Mouse (Mus musculus) heart, embryonic 16.5 days (tissue): ENCODE results near the gene Nrn1l. TPM values are rescaled to one million over a fixed set of nuclear protein-coding genes. Genes with fewer than 3 reads are reported as not detected.

Experiments used
- ATAC-seq: fragments of 200-750 bp; cut with Nextera tagmentation; replicated peaks from 2 replicates; pipeline ENCODE4 v1.8.0; 2017; ENCODE audit warnings: moderate number of reproducible peaks; ENCODE audit not compliant: insufficient read depth, low FRiP score; ENCODE audit errors: extremely low read depth
- H3K27ac ChIP-seq: fragments of 300-500 bp; sonication (generic); 2 replicates; pipeline ENCODE4 v1.5.1; 2014; ENCODE audit warnings: mild to moderate bottlenecking, low read length, control low read depth, moderate library complexity
- H3K27me3 ChIP-seq: fragments of 300-500 bp; sonication (generic); 2 replicates; pipeline ENCODE4 v1.6.1; 2014; ENCODE audit warnings: low read length, mixed read lengths; ENCODE audit not compliant: control insufficient read depth, insufficient read depth
- H3K36me3 ChIP-seq: fragments of 300-500 bp; sonication (generic); 2 replicates; pipeline ENCODE4 v1.6.1; 2014; ENCODE audit not compliant: control insufficient read depth, insufficient read depth
- H3K4me1 ChIP-seq: fragments of 300-500 bp; sonication (generic); 2 replicates; pipeline ENCODE4 v1.6.1; 2014; ENCODE audit warnings: low read length, mixed read lengths; ENCODE audit not compliant: control insufficient read depth, insufficient read depth
- H3K4me2 ChIP-seq: fragments of 300-500 bp; sonication (generic); 2 replicates; pipeline ENCODE4 v1.6.1; 2014; ENCODE audit warnings: low read depth, mild to moderate bottlenecking, control low read depth, low read length
- H3K4me3 ChIP-seq: fragments of 300-500 bp; sonication (generic); 2 replicates; pipeline ENCODE4 v1.5.1; 2014; ENCODE audit warnings: mild to moderate bottlenecking, control low read depth, low read length
- H3K9ac ChIP-seq: fragments of 300-500 bp; sonication (generic); 2 replicates; pipeline ENCODE4 v1.6.1; 2014; ENCODE audit warnings: low read length, control low read depth
- H3K9me3 ChIP-seq: fragments of 300-500 bp; sonication (generic); replicated peaks from 2 replicates; pipeline ENCODE4 v1.6.1; 2016; ENCODE audit warnings: low read length; ENCODE audit not compliant: control insufficient read depth
- WGBS: fragments of 180-500 bp; shearing (Covaris S2); extraction: QIAGEN DNeasy Blood & Tissue Kit; methylation state at CpG from one replicate; pipeline ENCODE4 v1.1.7; 2014; 5-methylcytosine and 5-hydroxymethylcytosine counted together
- polyA plus RNA-seq: library from polyadenylated mRNA; unstranded; fragments of >200 nt; fragmentation: Nextera tagmentation; extraction: Ambion mirVana; gene quantifications from 2 replicates; pipeline ENCODE4 v1.2.1, GENCODE M21; 2015

The Nrn1l gene
- polyA plus RNA-seq, 1 experiment from 2014 or later, result 0.89 TPM

DNA sequence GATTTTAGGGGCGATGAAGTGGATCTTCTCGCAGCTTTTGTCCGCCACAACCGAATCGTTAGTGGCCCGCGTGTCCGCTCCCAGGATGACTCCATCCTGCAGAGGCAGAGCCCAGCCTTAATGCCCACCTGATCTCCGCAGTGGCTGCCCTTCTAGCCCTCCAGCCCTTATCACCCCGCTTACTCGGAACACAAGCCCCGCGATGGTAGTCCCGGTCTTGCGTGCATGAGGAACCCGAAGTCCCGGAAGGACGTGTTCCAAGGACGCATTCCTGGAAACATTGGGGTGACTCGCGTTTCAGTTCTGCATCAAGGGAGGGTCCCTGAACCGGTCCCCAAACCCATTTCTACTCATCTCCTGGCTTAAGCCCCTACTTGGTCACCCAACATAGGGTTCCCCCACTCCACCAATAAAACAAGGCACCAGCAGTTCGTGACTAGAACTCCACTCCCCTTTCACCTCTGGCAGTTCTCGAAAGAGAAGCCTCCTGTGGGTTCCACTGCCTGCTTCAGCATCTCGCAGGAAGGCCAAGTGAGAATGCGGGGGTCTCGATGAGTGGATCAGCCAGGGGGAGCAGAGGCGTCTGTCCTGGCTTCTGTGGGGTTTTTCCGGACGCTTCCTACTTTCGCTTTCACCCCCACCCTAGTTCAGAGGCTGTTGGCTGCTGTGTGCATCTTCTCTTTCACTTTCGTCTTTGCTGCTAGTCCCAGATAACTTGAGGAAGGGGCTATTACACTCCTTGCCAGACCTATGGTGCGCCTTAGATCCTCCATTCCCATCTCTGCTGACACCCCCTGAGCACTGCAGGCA lies 44.3 kb downstream of the Nrn1l start:
- H3K9me3 ChIP-seq, result no peaks in the 10 kb centered on the region
- 0 out of 2 replicates have a peak, but pooled peaks have one; percentile 15 for ATAC-seq
- 0 out of 2 replicates have a peak, but pooled peaks cover 3% of the 10 kb centered on the region for H3K36me3 ChIP-seq
- H3K27ac ChIP-seq, result peak overlapping the region; percentile 91
- H3K27me3 ChIP-seq, result no peaks in the 10 kb centered on the region
- H3K4me1 ChIP-seq, result peaks cover 18% of the 10 kb centered on the region
- H3K9ac ChIP-seq, result peak overlapping the region; percentile 93
- WGBS, result under 1% methylated on average over 33 of the region's 33 CpGs
- peak overlapping the region; percentile 86 for H3K4me2 ChIP-seq
- H3K4me3 ChIP-seq, result peak overlapping the region; percentile 62

GRCm38 (mm10) chr8:105938306-105938669 lies 44.9 kb downstream of the Nrn1l start, which contains the start of gene Psmb10:
Gene Psmb10 (minus strand): TSS chr8:105938444.
- peak within 1 kb of the TSS; percentile 62 for H3K4me3 ChIP-seq
- WGBS, result 14% methylated on average over 4 of the region's 4 CpGs

DNA sequence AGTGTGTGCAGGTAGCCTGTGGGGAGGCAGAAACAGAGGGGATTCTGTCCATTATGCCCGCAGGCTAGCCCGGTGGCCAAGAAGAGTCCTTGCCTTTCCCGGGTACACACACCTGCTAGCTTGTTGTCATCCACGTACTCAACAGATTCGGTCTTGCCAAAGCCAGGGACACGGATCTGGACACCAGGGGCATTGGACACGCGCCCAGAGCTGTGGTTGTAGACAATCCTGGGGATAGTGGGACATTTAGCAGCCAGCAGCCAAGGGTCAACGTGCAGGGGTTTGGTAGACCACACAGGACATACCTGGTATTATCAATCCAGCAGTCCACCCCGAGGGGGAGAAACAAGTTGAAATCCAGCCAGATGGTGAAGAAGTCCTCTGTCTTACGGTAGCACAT lies 48.7 kb downstream of the Nrn1l start:
- no peak overlapping the region for H3K4me3 ChIP-seq
- no peak overlapping the region for H3K4me2 ChIP-seq
- H3K27me3 ChIP-seq, result no peaks in the 10 kb centered on the region
- H3K9ac ChIP-seq, result no peak overlapping the region
- WGBS, result 87% methylated on average over 11 of the region's 11 CpGs
- no peaks in the 10 kb centered on the region for H3K9me3 ChIP-seq
- H3K36me3 ChIP-seq, result peaks cover 41% of the 10 kb centered on the region
- H3K4me1 ChIP-seq, result peaks cover 6% of the 10 kb centered on the region
- no peak for ATAC-seq
- H3K27ac ChIP-seq, result no peak overlapping the region

More at GRCm38 (mm10) chr8:105938306-105938669, 44.9 kb downstream of the Nrn1l start, which contains the start of gene Psmb10:
- Histone ChIP-seq H3K9me3 (no peaks in the 10 kb centered on the region), H3K4me1 (peaks cover 18% of the 10 kb centered on the region), H3K4me2 (peak within 1 kb of the TSS; percentile 86), H3K27ac (peak within 1 kb of the TSS; percentile 91), H3K27me3 (no peaks in the 10 kb centered on the region), H3K9ac (peak within 1 kb of the TSS; percentile 93), H3K36me3 (peaks cover 9% of the 10 kb centered on the region)
- ATAC-seq, result no peak

DNA sequence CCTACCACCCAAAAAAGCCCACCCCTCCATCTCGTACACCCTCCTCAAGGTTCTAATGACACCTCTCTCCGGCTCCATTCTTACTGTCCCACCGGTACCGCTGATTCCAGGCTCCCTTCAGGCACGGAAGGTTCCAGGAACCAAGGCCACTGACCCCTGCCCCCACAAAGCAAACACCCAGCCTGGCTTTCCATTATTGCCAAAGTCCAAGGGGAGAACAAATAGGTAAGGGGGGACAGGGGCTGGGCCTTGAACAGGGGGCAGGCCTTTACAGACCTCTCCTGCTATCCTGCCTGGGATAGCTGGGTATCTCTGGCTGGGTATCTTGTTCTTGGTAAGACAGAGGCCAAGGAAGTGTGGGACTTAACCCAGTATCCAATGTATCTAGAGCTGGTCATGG lies 49.2 kb downstream of the Nrn1l start:
- 93% methylated on average over 5 of the region's 5 CpGs for WGBS
- no peak overlapping the region for H3K9ac ChIP-seq
- H3K27me3 ChIP-seq, result no peaks in the 10 kb centered on the region
- no peak overlapping the region for H3K4me3 ChIP-seq
- no peak overlapping the region for H3K4me2 ChIP-seq
- H3K4me1 ChIP-seq, result peaks cover 6% of the 10 kb centered on the region
- peaks cover 45% of the 10 kb centered on the region for H3K36me3 ChIP-seq
- no peak for ATAC-seq
- no peak overlapping the region for H3K27ac ChIP-seq
- H3K9me3 ChIP-seq, result no peaks in the 10 kb centered on the region

- no peak within 1 kb of the TSS for H3K27ac ChIP-seq
- WGBS, result 73% methylated on average over 8 of the region's 8 CpGs
- ATAC-seq, result no peak
- H3K9ac ChIP-seq, result no peak within 1 kb of the TSS
- no peak within 1 kb of the TSS for H3K4me2 ChIP-seq
- no peaks in the 10 kb centered on the region for H3K27me3 ChIP-seq
- no peaks in the 10 kb centered on the region for H3K9me3 ChIP-seq
- H3K36me3 ChIP-seq, result peaks cover 47% of the 10 kb centered on the region
- peaks cover 4% of the 10 kb centered on the region for H3K4me1 ChIP-seq
- H3K4me3 ChIP-seq, result no peak within 1 kb of the TSS
Measured at GRCm38 (mm10) chr8:105943321-105943739, 50.0 kb downstream of the Nrn1l start, which contains the start of gene Lcat. Gene Lcat (minus strand): TSS chr8:105943382.

Other genes with a start within 250 kb of the Nrn1l start
- 1.4 and 3.0 TPM in 2 replicates for gene Carmil2, start 207.3 kb upstream of the Nrn1l start, polyA plus RNA-seq
- 36.4 and 41.7 TPM in 2 replicates for gene Acd, start 192.5 kb upstream of the Nrn1l start, polyA plus RNA-seq
- gene Pard6a, start 192.4 kb upstream of the Nrn1l start, polyA plus RNA-seq, result 13.6 and 17.5 TPM in 2 replicates
- gene 4933405L10Rik, start 185.9 kb upstream of the Nrn1l start, polyA plus RNA-seq, result 0.16 TPM in 1 of 2 replicates, not detected in the other
- 13.1 and 13.6 TPM in 2 replicates for gene Enkd1, start 185.4 kb upstream of the Nrn1l start, polyA plus RNA-seq
- gene Gfod2, start 134.9 kb upstream of the Nrn1l start, polyA plus RNA-seq, result 7.5 and 12.0 TPM in 2 replicates
- gene Ranbp10, start 66.2 kb upstream of the Nrn1l start, polyA plus RNA-seq, result 8.3 and 9.2 TPM in 2 replicates
- 0.43 and 0.64 TPM in 2 replicates for gene Tsnaxip1, start 65.8 kb upstream of the Nrn1l start, polyA plus RNA-seq
- gene Cenpt, start 40.3 kb upstream of the Nrn1l start, polyA plus RNA-seq, result 34.0 and 35.6 TPM in 2 replicates
- gene Thap11, start 38.4 kb upstream of the Nrn1l start, polyA plus RNA-seq, result 49.0 and 50.9 TPM in 2 replicates
- 132 and 194 TPM in 2 replicates for gene Nutf2, start 33.0 kb upstream of the Nrn1l start, polyA plus RNA-seq
- 32.6 and 33.7 TPM in 2 replicates for gene Edc4, start 12.7 kb upstream of the Nrn1l start, polyA plus RNA-seq
- gene Pskh1, start 6.9 kb downstream of the Nrn1l start, polyA plus RNA-seq, result 22.8 and 25.1 TPM in 2 replicates
- 0.79 and 0.89 TPM in 2 replicates for gene Ctrl, start 40.3 kb downstream of the Nrn1l start, polyA plus RNA-seq
- gene Psmb10, start 44.9 kb downstream of the Nrn1l start, polyA plus RNA-seq, result 89.4 and 112 TPM in 2 replicates
- 1.3 and 1.7 TPM in 2 replicates for gene Lcat, start 49.8 kb downstream of the Nrn1l start, polyA plus RNA-seq
- gene Slc12a4, start 72.5 kb downstream of the Nrn1l start, polyA plus RNA-seq, result 38.5 and 43.1 TPM in 2 replicates
- not detected in 2 replicates for gene Dpep3, start 85.9 kb downstream of the Nrn1l start, polyA plus RNA-seq
- gene Dus2, start 97.8 kb downstream of the Nrn1l start, polyA plus RNA-seq, result 14.4 and 15.5 TPM in 2 replicates
- gene Dpep2nb, start 112.4 kb downstream of the Nrn1l start, polyA plus RNA-seq, result 0.13 and 0.16 TPM in 2 replicates
- 12.8 and 14.8 TPM in 2 replicates for gene Ddx28, start 118.3 kb downstream of the Nrn1l start, polyA plus RNA-seq
- 3.7 and 4.3 TPM in 2 replicates for gene Nfatc3, start 165.3 kb downstream of the Nrn1l start, polyA plus RNA-seq
- 1.9 and 6.6 TPM in 2 replicates for gene Esrp2, start 243.4 kb downstream of the Nrn1l start, polyA plus RNA-seq